Mouse (Mus musculus) liver, postnatal 0 days (tissue): ENCODE results near the gene Accs. TPM values are rescaled to one million over a fixed set of nuclear protein-coding genes. Genes with fewer than 3 reads are reported as not detected.
A peak's percentile ranks its signal among the peaks of the same experiment; 100 is the strongest.

Experiments used
- ATAC-seq: fragments of 200-750 bp; cut with Nextera tagmentation; 2 replicates; pipeline ENCODE4 v1.8.0; 2017; ENCODE audit warnings: mild to moderate bottlenecking, moderate library complexity
- DNase-seq: peaks from one replicate; pipeline ENCODE4 v3.0.0-alpha.2; 2016
- H3K27ac ChIP-seq: fragments of 300-500 bp; sonication (generic); 2 replicates; pipeline ENCODE4 v1.5.1; 2014; ENCODE audit warnings: antibody characterized with exemption, moderate library complexity, mild to moderate bottlenecking, low read depth
- H3K27me3 ChIP-seq: fragments of 300-500 bp; sonication (generic); 2 replicates; pipeline ENCODE4 v1.6.1; 2014; ENCODE audit warnings: low read length, control low read depth, mixed read lengths; ENCODE audit not compliant: insufficient read depth
- H3K36me3 ChIP-seq: fragments of 300-500 bp; sonication (generic); replicated peaks from 2 replicates; pipeline ENCODE4 v1.6.1; 2014; ENCODE audit warnings: mild to moderate bottlenecking, control low read depth, low read length, moderate library complexity, mixed read lengths; ENCODE audit not compliant: insufficient read depth
- H3K4me1 ChIP-seq: fragments of 300-500 bp; sonication (generic); 2 replicates; pipeline ENCODE4 v1.6.1; 2014; ENCODE audit warnings: antibody characterized with exemption, mild to moderate bottlenecking, control low read depth; ENCODE audit not compliant: insufficient read depth
- H3K4me2 ChIP-seq: fragments of 300-500 bp; sonication (generic); 2 replicates; pipeline ENCODE4 v1.6.1; 2014; ENCODE audit warnings: low read depth, mild to moderate bottlenecking, low read length, moderate library complexity, mixed read lengths
- H3K4me3 ChIP-seq: fragments of 300-500 bp; sonication (generic); 2 replicates; pipeline ENCODE4 v1.5.1; 2014; ENCODE audit warnings: low read depth, low read length
- H3K9ac ChIP-seq: fragments of 300-500 bp; sonication (generic); replicated peaks from 2 replicates; pipeline ENCODE4 v1.6.1; 2014; ENCODE audit warnings: mild to moderate bottlenecking, moderate library complexity
- H3K9me3 ChIP-seq: fragments of 300-500 bp; sonication (generic); 2 replicates; pipeline ENCODE4 v1.6.1; 2016; ENCODE audit warnings: mild to moderate bottlenecking, control low read depth, low read length, mixed read lengths
- CTCF ChIP-seq: sonication (generic); IDR thresholded peaks from 2 replicates; pipeline ENCODE4 v1.5.1; 2016; ENCODE audit warnings: antibody characterized with exemption, low read depth
- EP300 ChIP-seq: IDR thresholded peaks from 2 replicates; pipeline ENCODE4 v1.6.1; 2016; ENCODE audit warnings: antibody characterized with exemption, low read depth, mild to moderate bottlenecking
- WGBS: fragments of 180-500 bp; shearing (Covaris S2); extraction: QIAGEN DNeasy Blood & Tissue Kit; methylation state at CpG from one replicate; pipeline ENCODE4 v1.1.7; 2014; ENCODE audit not compliant: insufficient replicate concordance; 5-methylcytosine and 5-hydroxymethylcytosine counted together
- polyA plus RNA-seq: library from polyadenylated mRNA; unstranded; fragments of >200 nt; fragmentation: Nextera tagmentation; extraction: Ambion mirVana; gene quantifications from 2 replicates; pipeline ENCODE4 v1.2.1, GENCODE M21; 2015

Gene Accs
- polyA plus RNA-seq, 1 experiment from 2014 or later: 1.6 TPM

GRCm38 (mm10) chr2:93869107-93869600 lies 19.4 kb upstream of the Accs start, which contains the start of gene Accsl:
Accsl (minus strand) TSS chr2:93869157.
- 68% methylated on average over 7 of the region's 7 CpGs for WGBS
- H3K4me1 ChIP-seq: peaks cover 4% of the 10 kb centered on the region; the same call in 1 of the 2 replicates
- no peaks in the 10 kb centered on the region for H3K27me3 ChIP-seq
- H3K9ac ChIP-seq: no peak within 1 kb of the TSS
- H3K4me2 ChIP-seq: no peak within 1 kb of the TSS
- no peak for TF ChIP-seq CTCF
- TF ChIP-seq EP300: no peak
- DNase-seq (no peak), ATAC-seq (no peak)
- no peaks in the 10 kb centered on the region for H3K36me3 ChIP-seq
- no peak within 1 kb of the TSS for H3K27ac ChIP-seq
- no peaks in the 10 kb centered on the region for H3K9me3 ChIP-seq
- H3K4me3 ChIP-seq: no peak within 1 kb of the TSS

GRCm38 (mm10) chr2:93868566-93868965 lies 18.8 kb upstream of the Accs start:
- no peak overlapping the region for H3K4me2 ChIP-seq
- WGBS: 72% methylated on average over 11 of the region's 11 CpGs
- H3K9ac ChIP-seq: no peak overlapping the region
- no peak overlapping the region for H3K27ac ChIP-seq
- peaks cover 4% of the 10 kb centered on the region; the same call in 1 of the 2 replicates for H3K4me1 ChIP-seq
- DNase-seq: no peak
- TF ChIP-seq EP300 (no peak), CTCF (0 out of 2 replicates have a peak, but pooled peaks have one; percentile 6)
- H3K9me3 ChIP-seq: no peaks in the 10 kb centered on the region
- no peaks in the 10 kb centered on the region for H3K27me3 ChIP-seq
- ATAC-seq: no peak
- no peak overlapping the region for H3K4me3 ChIP-seq
- H3K36me3 ChIP-seq: no peaks in the 10 kb centered on the region

GRCm38 (mm10) chr2:93863229-93863628 lies 13.5 kb upstream of the Accs start:
- Histone ChIP-seq H3K36me3 (no peaks in the 10 kb centered on the region), H3K27me3 (no peaks in the 10 kb centered on the region), H3K27ac (no peak overlapping the region), H3K9ac (no peak overlapping the region), H3K4me1 (no peaks in the 10 kb centered on the region), H3K9me3 (no peaks in the 10 kb centered on the region), H3K4me2 (no peak overlapping the region), H3K4me3 (no peak overlapping the region)
- 62% methylated on average over 4 of the region's 4 CpGs for WGBS
- DNase-seq: no peak
- TF ChIP-seq EP300 (no peak), CTCF (no peak)
- no peak for ATAC-seq

GRCm38 (mm10) chr2:93858845-93859244 lies 9.1 kb upstream of the Accs start:
- DNase-seq (no peak), ATAC-seq (no peak)
- Histone ChIP-seq H3K9ac (no peak overlapping the region), H3K4me1 (no peaks in the 10 kb centered on the region), H3K36me3 (no peaks in the 10 kb centered on the region), H3K4me3 (no peak overlapping the region), H3K27ac (no peak overlapping the region), H3K9me3 (no peaks in the 10 kb centered on the region), H3K27me3 (no peaks in the 10 kb centered on the region), H3K4me2 (no peak overlapping the region)
- TF ChIP-seq CTCF: no peak
- no peak for TF ChIP-seq EP300
- WGBS: 67% methylated on average over 12 of the region's 12 CpGs

- ATAC-seq: no peak
- H3K4me2 ChIP-seq: no peak overlapping the region
These were observed 1.6 kb upstream of the Accs start for GRCm38 (mm10) chr2:93851303-93851702.

GRCm38 (mm10) chr2:93850317-93850944 lies 688 bp upstream of the Accs start:
- Histone ChIP-seq H3K27me3 (no peaks in the 10 kb centered on the region), H3K36me3 (no peaks in the 10 kb centered on the region; the same call in 1 of the 2 replicates), H3K4me1 (peaks cover 8% of the 10 kb centered on the region; the same call in 1 of the 2 replicates), H3K27ac (no peak overlapping the region), H3K9me3 (no peaks in the 10 kb centered on the region), H3K4me2 (peak overlapping the region; percentile 93), H3K9ac (no peak overlapping the region), H3K4me3 (peak overlapping the region; percentile 72)
- no peak for TF ChIP-seq CTCF
- TF ChIP-seq EP300: no peak
- no peak for ATAC-seq
- no peak for DNase-seq
- 23% methylated on average over 13 of the region's 13 CpGs for WGBS

More at GRCm38 (mm10) chr2:93851303-93851702, 1.6 kb upstream of the Accs start:
- Histone ChIP-seq H3K4me3 (no peak overlapping the region), H3K4me1 (peaks cover 8% of the 10 kb centered on the region; the same call in 1 of the 2 replicates), H3K9me3 (no peaks in the 10 kb centered on the region), H3K36me3 (no peaks in the 10 kb centered on the region), H3K27ac (no peak overlapping the region), H3K9ac (no peak overlapping the region), H3K27me3 (no peaks in the 10 kb centered on the region)
- no peak for DNase-seq
- TF ChIP-seq CTCF (no peak), EP300 (no peak)
- 82% methylated on average over 1 of the region's 1 CpGs for WGBS
